Mouse (Mus musculus) left cerebral cortex, adult 18-20 months (tissue): ENCODE data around the gene Clns1a. TPM values are rescaled to one million over a fixed set of nuclear protein-coding genes. Genes with fewer than 3 reads are reported as not detected.

ENCODE experiments used
- DNase-seq, 2 experiments: peaks; one replicate each; pipeline ENCODE4 v3.0.0; 2021 to 2022; ENCODE audit warnings: low spot score in 2 of 2, mixed read lengths in 1 of 2
- total RNA-seq, 2 experiments: library from RNA; stranded (reverse); gene quantifications; 2 replicates each; pipeline ENCODE4 v1.2.3; 2021

Gene Clns1a
- total RNA-seq, 2 experiments from 2014 or later, result 89.6 to 94.8 TPM

DNA sequence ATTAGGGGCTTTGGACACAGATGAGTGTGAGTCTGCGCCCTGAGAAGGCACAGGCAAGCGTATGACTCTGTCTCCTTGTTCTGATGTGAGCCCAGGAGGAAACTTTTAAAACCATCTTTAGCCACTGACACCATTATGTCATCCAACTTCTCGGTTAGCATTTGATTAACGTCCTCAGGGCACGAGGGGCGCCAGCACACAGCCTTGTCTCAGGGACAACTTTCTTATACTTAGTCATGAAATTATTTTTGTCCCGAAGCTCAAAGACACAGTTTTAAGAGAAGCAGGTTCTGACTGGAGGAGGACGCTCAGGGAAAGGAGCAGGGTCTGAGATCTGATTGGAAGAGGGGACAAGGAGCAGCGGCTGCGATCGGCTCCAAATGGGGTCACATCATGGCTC lies 68.2 kb downstream of the Clns1a start:
- DNase-seq, result no peak

DNA sequence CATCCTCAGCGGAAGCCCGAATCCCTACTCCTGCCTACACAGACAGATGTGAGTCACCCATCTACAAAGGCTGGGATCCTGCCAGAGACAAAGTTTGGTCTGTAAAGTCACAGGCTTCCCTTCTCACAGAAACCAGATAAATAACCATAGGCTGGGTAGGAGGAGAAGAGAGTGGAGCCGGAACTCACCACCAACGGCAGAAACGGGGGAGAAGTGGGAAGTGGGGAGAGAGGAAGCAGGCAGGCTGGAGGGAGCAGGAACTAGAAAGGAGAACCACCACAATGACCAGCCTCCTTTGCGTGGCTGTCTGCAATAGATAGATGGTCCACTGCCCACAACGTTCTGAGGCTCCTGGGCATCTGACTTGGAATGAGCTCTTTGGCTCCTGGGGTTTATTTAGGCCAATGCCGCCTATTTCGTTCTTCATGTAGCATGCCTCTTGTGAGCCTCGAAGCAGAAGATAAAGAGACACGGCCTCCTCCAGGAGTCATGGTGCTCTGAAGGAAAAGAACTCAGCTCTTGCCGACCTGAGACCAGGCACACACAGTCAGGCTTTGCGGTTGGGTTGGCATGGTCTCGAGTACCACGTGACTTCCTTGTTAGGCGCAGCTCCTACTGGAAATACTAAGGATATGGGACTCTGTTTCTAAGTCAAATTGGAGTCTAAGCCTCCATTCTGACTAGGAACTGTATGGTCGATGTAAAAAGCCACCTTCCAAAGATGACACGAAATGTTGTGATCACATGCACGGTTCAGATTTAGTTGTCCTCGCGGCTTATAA lies 68.9 kb downstream of the Clns1a start:
- peak; percentile 81 to 82 for DNase-seq

DNA sequence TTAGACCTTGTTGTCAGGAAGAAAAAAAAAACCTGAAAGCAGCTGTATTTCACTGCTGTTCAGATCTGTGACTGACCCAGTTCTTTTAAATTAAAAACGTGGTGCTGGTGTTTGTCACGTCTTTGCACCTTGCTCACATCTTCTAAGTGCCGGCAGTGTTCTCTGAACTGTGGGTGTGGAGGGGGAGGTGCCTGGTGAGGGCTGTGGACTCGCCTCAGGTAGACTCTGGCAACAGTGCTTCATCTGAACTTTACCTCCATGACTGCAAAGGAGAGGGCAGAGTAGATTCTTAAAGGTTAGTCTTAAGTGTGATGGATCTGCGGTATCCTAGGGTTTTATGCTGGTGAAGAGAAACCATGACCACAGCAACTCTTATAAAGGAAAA lies 69.5 kb downstream of the Clns1a start:
- no peak for DNase-seq

DNA sequence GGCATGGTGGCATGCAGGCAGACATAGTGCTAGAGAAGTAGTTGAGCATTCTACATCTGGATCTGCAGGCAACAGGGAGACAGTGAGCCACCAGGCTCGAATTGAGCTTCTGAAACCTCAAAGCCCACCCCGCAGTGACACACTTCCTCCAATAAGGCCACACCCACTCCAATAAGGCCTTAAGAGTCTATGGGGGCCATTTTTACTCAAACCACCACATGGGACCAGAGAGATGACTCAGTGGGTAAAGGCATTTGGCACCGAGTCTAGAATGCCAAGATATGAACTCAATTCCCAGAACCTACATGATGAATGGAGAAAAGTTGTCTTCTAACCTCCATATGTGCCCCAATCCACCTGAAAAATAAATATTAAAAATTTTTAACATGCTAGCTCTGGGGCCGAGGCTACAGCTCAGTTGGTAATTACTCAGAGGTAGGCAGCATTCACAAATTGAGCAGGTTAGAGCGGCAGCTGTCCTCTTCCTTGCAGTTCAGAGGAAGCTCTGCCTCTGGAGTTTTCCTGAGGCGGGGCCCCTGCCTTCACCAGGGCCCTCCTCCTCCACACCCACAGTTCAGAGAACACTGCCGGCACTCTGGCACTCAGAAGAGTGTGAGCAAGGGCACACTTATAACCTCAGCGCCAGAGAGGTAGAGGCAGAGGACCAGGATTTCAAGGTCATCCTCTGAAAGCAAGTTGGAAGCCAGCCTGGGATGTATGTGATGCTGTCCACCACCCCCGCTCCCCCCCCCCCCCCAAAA lies 70.2 kb downstream of the Clns1a start:
- no peak for DNase-seq

DNA sequence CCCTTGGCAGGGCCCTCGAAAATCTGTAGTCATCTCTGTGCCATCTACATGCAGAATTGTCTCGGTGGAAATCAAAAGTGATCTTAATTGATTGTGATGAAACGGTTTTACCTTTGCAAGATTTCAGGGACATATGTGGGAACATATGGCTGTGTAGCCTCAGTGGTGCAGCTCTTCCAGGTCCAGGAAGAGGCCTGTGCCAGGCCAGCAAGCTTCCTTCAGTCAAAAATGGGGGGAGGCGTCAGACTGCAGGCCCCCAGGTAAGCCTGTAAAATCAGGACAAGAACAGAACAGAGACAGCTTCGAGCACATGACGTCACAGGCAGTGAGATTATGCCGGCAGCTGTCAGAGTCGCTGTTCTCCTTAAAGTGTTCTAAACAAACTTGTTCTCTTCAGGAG lies 71.4 kb downstream of the Clns1a start:
- DNase-seq, result no peak

DNA sequence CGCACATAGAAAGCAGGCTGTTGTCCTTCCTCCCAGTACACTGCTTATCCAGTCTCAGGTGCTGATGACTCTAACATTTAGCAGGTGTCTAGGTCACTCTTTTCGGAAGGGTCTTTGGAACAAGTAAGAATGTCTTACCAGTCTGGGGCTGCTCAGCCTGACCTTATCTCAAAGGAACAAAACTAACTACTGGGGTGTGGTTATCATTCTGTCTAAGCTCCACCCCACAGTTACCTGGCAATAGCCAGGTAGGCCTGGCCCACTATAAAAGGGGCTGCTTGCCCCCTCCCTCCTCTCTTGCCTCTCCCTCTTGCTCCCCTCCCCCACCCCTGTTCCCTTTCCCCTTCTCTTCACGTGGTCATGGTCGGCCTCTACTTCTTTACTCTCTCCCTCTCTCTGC lies 72.6 kb downstream of the Clns1a start:
- no peak for DNase-seq

Other genes starting within 250 kb of the Clns1a start
- 1 to 10 TPM; 3.5 to 3.6 TPM for gene Kctd14, start 245.3 kb upstream of the Clns1a start, total RNA-seq
- 10 to 100 TPM; 29.6 to 31.1 TPM for gene Ints4, start 215.7 kb upstream of the Clns1a start, total RNA-seq
- gene Aamdc, start 117.1 kb upstream of the Clns1a start, total RNA-seq, result 10 to 100 TPM; 33.0 to 40.5 TPM
- 10 to 100 TPM; 45.0 to 48.3 TPM for gene Rsf1, start 116.7 kb upstream of the Clns1a start, total RNA-seq
- gene Aqp11, start 41.7 kb downstream of the Clns1a start, total RNA-seq, result 10 to 100 TPM; 26.4 to 27.9 TPM
- 100 to 1,000 TPM; 423 to 477 TPM for gene Pak1, start 91.9 kb downstream of the Clns1a start, total RNA-seq
- under 1 TPM in 1 of 2 experiments, not detected in 1; 0.19 TPM for gene Gdpd4, start 223.3 kb downstream of the Clns1a start, total RNA-seq